Mouse (Mus musculus) thymus, adult 2 months (tissue): ENCODE data around the gene Eva1c.

Experiments used
- CTCF ChIP-seq: fragments of 200-500 bp; IDR thresholded peaks from 2 replicates; pipeline ENCODE4 v1.5.1; 2012; ENCODE audit warnings: mild to moderate bottlenecking, control low read depth, low read length, moderate library complexity, borderline replicate concordance; ENCODE audit not compliant: control insufficient read depth, poor library complexity, insufficient read depth; ENCODE audit errors: extremely low read depth
- POLR2A ChIP-seq: fragments of 200-500 bp; IDR thresholded peaks from 2 replicates; pipeline ENCODE4 v1.6.1; 2012; ENCODE audit warnings: mild to moderate bottlenecking, low read length, control low read depth, moderate library complexity; ENCODE audit not compliant: control insufficient read depth, poor library complexity, insufficient read depth; ENCODE audit errors: extremely low read depth

- no peak for TF ChIP-seq POLR2A
- no peak for TF ChIP-seq CTCF
These were observed 24.4 kb downstream of the Eva1c start for GRCm38 (mm10) chr16:90850881-90851280.
